Mouse (Mus musculus): ENCODE results near the gene Rpl9. TPM values are rescaled to one million over a fixed set of nuclear protein-coding genes. Genes with fewer than 3 reads are reported as not detected.

Rpl9 gene
- polyA plus RNA-seq, 1 experiment from 2014 or later: 1,081 TPM

- H3K36me3 ChIP-seq: peaks cover 78% of the 10 kb centered on the region
- ATAC-seq (ENCODE audit: insufficient number of reproducible peaks, low FRiP score, low TSS enrichment, low read depth): no peak
- H3K9ac ChIP-seq: no peak overlapping the region
- H3K9me3 ChIP-seq: no peaks in the 10 kb centered on the region
- no peak overlapping the region for H3K4me3 ChIP-seq
- H3K27me3 ChIP-seq: no peaks in the 10 kb centered on the region
- H3K4me1 ChIP-seq: peaks cover 11% of the 10 kb centered on the region
- no peak overlapping the region for H3K27ac ChIP-seq
- H3K4me2 ChIP-seq: no peak overlapping the region
- WGBS: 85% methylated on average over 10 of the region's 10 CpGs
Measured at GRCm38 (mm10) chr5:65419136-65419535, 27.9 kb upstream of the Rpl9 start.

- H3K4me3 ChIP-seq: no peak overlapping the region
- no peaks in the 10 kb centered on the region for H3K9me3 ChIP-seq
- H3K4me2 ChIP-seq: peak overlapping the region; percentile 30; the same call in 1 of the 2 replicates
- H3K27me3 ChIP-seq: no peaks in the 10 kb centered on the region
- no peak overlapping the region for H3K9ac ChIP-seq
- peak; percentile 52 for ATAC-seq (ENCODE audit: insufficient number of reproducible peaks, low FRiP score, low TSS enrichment, low read depth)
- peaks cover 67% of the 10 kb centered on the region for H3K36me3 ChIP-seq
- 19% methylated on average over 26 of the region's 26 CpGs for WGBS
- peak overlapping the region; percentile 83 for H3K27ac ChIP-seq
- peaks cover 11% of the 10 kb centered on the region for H3K4me1 ChIP-seq
Measured at GRCm38 (mm10) chr5:65415653-65416458, 24.6 kb upstream of the Rpl9 start.

GRCm38 (mm10) chr5:65407989-65408388 is 16.7 kb upstream of the Rpl9 start:
- 59% methylated on average over 12 of the region's 12 CpGs for WGBS
- peaks cover 74% of the 10 kb centered on the region for H3K36me3 ChIP-seq
- H3K27ac ChIP-seq: no peak overlapping the region
- H3K4me2 ChIP-seq: no peak overlapping the region
- no peak overlapping the region for H3K9ac ChIP-seq
- no peak for ATAC-seq (ENCODE audit: insufficient number of reproducible peaks, low FRiP score, low TSS enrichment, low read depth)
- no peaks in the 10 kb centered on the region for H3K9me3 ChIP-seq
- H3K27me3 ChIP-seq: no peaks in the 10 kb centered on the region
- H3K4me3 ChIP-seq: no peak overlapping the region
- H3K4me1 ChIP-seq: peaks cover 3% of the 10 kb centered on the region; the same call in 1 of the 2 replicates

- no peak for ATAC-seq (ENCODE audit: insufficient number of reproducible peaks, low FRiP score, low TSS enrichment, low read depth)
- no peaks in the 10 kb centered on the region for H3K4me1 ChIP-seq
- peaks cover 70% of the 10 kb centered on the region for H3K36me3 ChIP-seq
- H3K4me3 ChIP-seq: no peak overlapping the region
- no peaks in the 10 kb centered on the region for H3K9me3 ChIP-seq
- H3K27me3 ChIP-seq: no peaks in the 10 kb centered on the region
- no peak overlapping the region for H3K27ac ChIP-seq
- no peak overlapping the region for H3K4me2 ChIP-seq
- no peak overlapping the region for H3K9ac ChIP-seq
- WGBS: 30% methylated on average over 2 of the region's 2 CpGs
Measured at GRCm38 (mm10) chr5:65401251-65401994, 10.2 kb upstream of the Rpl9 start.

- Histone ChIP-seq H3K4me3 (no peak overlapping the region), H3K4me2 (no peak overlapping the region), H3K9me3 (no peaks in the 10 kb centered on the region), H3K27me3 (no peaks in the 10 kb centered on the region), H3K9ac (no peak overlapping the region), H3K36me3 (peaks cover 44% of the 10 kb centered on the region), H3K4me1 (peaks cover 16% of the 10 kb centered on the region), H3K27ac (no peak overlapping the region)
- 91% methylated on average over 7 of the region's 7 CpGs for WGBS
- no peak for ATAC-seq (ENCODE audit: insufficient number of reproducible peaks, low FRiP score, low TSS enrichment, low read depth)
Measured at GRCm38 (mm10) chr5:65394425-65394824, 3.2 kb upstream of the Rpl9 start.

- peak overlapping the region; percentile 48 for H3K4me2 ChIP-seq
- peaks cover 24% of the 10 kb centered on the region for H3K4me1 ChIP-seq
- ATAC-seq (ENCODE audit: insufficient number of reproducible peaks, low FRiP score, low TSS enrichment, low read depth): 0 out of 2 replicates have a peak, but pooled peaks have one; percentile 40
- peaks cover 53% of the 10 kb centered on the region for H3K36me3 ChIP-seq
- peak overlapping the region; percentile 81 for H3K4me3 ChIP-seq
- H3K27ac ChIP-seq: no peak overlapping the region; the same call in none of the 2 replicates
- H3K9ac ChIP-seq: peak overlapping the region; percentile 56
- no peaks in the 10 kb centered on the region for H3K9me3 ChIP-seq
- 4% methylated on average over 12 of the region's 12 CpGs for WGBS
- no peaks in the 10 kb centered on the region for H3K27me3 ChIP-seq
Measured at GRCm38 (mm10) chr5:65391753-65392152, 509 bp upstream of the Rpl9 start.

- Histone ChIP-seq H3K9ac (no peak overlapping the region), H3K27me3 (no peaks in the 10 kb centered on the region), H3K4me2 (no peak overlapping the region), H3K36me3 (peaks cover 32% of the 10 kb centered on the region), H3K9me3 (no peaks in the 10 kb centered on the region), H3K4me3 (no peak overlapping the region), H3K27ac (no peak overlapping the region), H3K4me1 (peaks cover 21% of the 10 kb centered on the region)
- 72% methylated on average over 6 of the region's 6 CpGs for WGBS
- ATAC-seq (ENCODE audit: insufficient number of reproducible peaks, low FRiP score, low TSS enrichment, low read depth): no peak
Measured at GRCm38 (mm10) chr5:65387008-65387867, 4.0 kb downstream of the Rpl9 start.

- 68% methylated on average over 2 of the region's 2 CpGs for WGBS
- no peak overlapping the region for H3K4me2 ChIP-seq
Measured at GRCm38 (mm10) chr5:65385704-65386103, 5.5 kb downstream of the Rpl9 start.

GRCm38 (mm10) chr5:65374746-65375145 is 16.5 kb downstream of the Rpl9 start:
- Histone ChIP-seq H3K27me3 (no peaks in the 10 kb centered on the region), H3K9me3 (no peaks in the 10 kb centered on the region), H3K36me3 (no peaks in the 10 kb centered on the region), H3K4me3 (no peak overlapping the region), H3K4me1 (0 out of 2 replicates have a peak, but pooled peaks cover 6% of the 10 kb centered on the region), H3K9ac (no peak overlapping the region), H3K27ac (no peak overlapping the region), H3K4me2 (no peak overlapping the region)
- no peak for ATAC-seq (ENCODE audit: insufficient number of reproducible peaks, low FRiP score, low TSS enrichment, low read depth)
- 74% methylated on average over 7 of the region's 7 CpGs for WGBS

More at GRCm38 (mm10) chr5:65385704-65386103, 5.5 kb downstream of the Rpl9 start:
- Histone ChIP-seq H3K4me3 (no peak overlapping the region), H3K4me1 (peaks cover 18% of the 10 kb centered on the region), H3K36me3 (peaks cover 32% of the 10 kb centered on the region), H3K27me3 (no peaks in the 10 kb centered on the region), H3K9ac (no peak overlapping the region), H3K9me3 (no peaks in the 10 kb centered on the region), H3K27ac (no peak overlapping the region)
- no peak for ATAC-seq (ENCODE audit: insufficient number of reproducible peaks, low FRiP score, low TSS enrichment, low read depth)

GRCm38 (mm10) chr5:65371551-65371950 is 19.7 kb downstream of the Rpl9 start:
- Histone ChIP-seq H3K27me3 (no peaks in the 10 kb centered on the region), H3K4me2 (no peak overlapping the region), H3K4me3 (no peak overlapping the region), H3K36me3 (no peaks in the 10 kb centered on the region), H3K9ac (no peak overlapping the region), H3K9me3 (no peaks in the 10 kb centered on the region), H3K27ac (no peak overlapping the region), H3K4me1 (0 out of 2 replicates have a peak, but pooled peaks cover 6% of the 10 kb centered on the region)
- WGBS: 93% methylated on average over 7 of the region's 7 CpGs
- no peak for ATAC-seq (ENCODE audit: insufficient number of reproducible peaks, low FRiP score, low TSS enrichment, low read depth)

- WGBS: 89% methylated on average over 11 of the region's 11 CpGs
- no peak for ATAC-seq (ENCODE audit: insufficient number of reproducible peaks, low FRiP score, low TSS enrichment, low read depth)
- Histone ChIP-seq H3K9me3 (no peaks in the 10 kb centered on the region), H3K4me3 (no peak overlapping the region), H3K36me3 (no peaks in the 10 kb centered on the region), H3K4me2 (no peak overlapping the region), H3K27me3 (no peaks in the 10 kb centered on the region), H3K9ac (no peak overlapping the region), H3K27ac (no peak overlapping the region), H3K4me1 (no peaks in the 10 kb centered on the region)
Measured at GRCm38 (mm10) chr5:65367837-65368236, 23.4 kb downstream of the Rpl9 start.
